Mouse (Mus musculus) kidney, adult 2 months (tissue): ENCODE results near the gene Fam20c.

Experiments
- CTCF ChIP-seq: fragments of 200-500 bp; conservative IDR thresholded peaks from 2 replicates; pipeline ENCODE4 v1.5.1; 2011; ENCODE audit warnings: low read depth, mild to moderate bottlenecking, control low read depth, low read length, moderate library complexity, mixed read lengths; ENCODE audit not compliant: insufficient read depth, insufficient read length
- POLR2A ChIP-seq: fragments of 200-500 bp; IDR thresholded peaks from one replicate; pipeline ENCODE4 v1.6.1; 2011; ENCODE audit warnings: low read depth, low read length, control low read depth

GRCm38 (mm10) chr5:138754303-138755120, at the start of gene Fam20c:
- TF ChIP-seq CTCF = no peak
- TF ChIP-seq POLR2A = peak; percentile 69
